Mouse (Mus musculus) bone marrow, adult 2 months (tissue): ENCODE data around the gene B4galt5. TPM values are rescaled to one million over a fixed set of nuclear protein-coding genes. Genes with fewer than 3 reads are reported as not detected.

Source experiments
- H3K27ac ChIP-seq: fragments of 200-500 bp; 2 replicates; pipeline ENCODE4 v1.5.1; 2012; ENCODE audit warnings: low read depth, mild to moderate bottlenecking, control low read depth, inconsistent platforms, low read length; ENCODE audit not compliant: control insufficient read depth, poor library complexity, insufficient read depth
- H3K4me1 ChIP-seq: fragments of 200-500 bp; 2 replicates; pipeline ENCODE4 v1.6.1; 2011; ENCODE audit warnings: low read length; ENCODE audit not compliant: control insufficient read depth, insufficient read depth
- H3K4me3 ChIP-seq: fragments of 200-500 bp; replicated peaks from 2 replicates; pipeline ENCODE3; 2011; ENCODE audit warnings: mild to moderate bottlenecking, low read depth, low read length, control low read depth; ENCODE audit not compliant: control insufficient read depth
- CTCF ChIP-seq: fragments of 200-500 bp; IDR thresholded peaks from 2 replicates; pipeline ENCODE4 v1.5.1; 2011; ENCODE audit warnings: low read length, control low read depth; ENCODE audit not compliant: control insufficient read depth, insufficient read depth
- POLR2A ChIP-seq: fragments of 200-500 bp; IDR thresholded peaks from 2 replicates; pipeline ENCODE4 v1.6.1; 2011; ENCODE audit warnings: low read depth, mild to moderate bottlenecking, control low read depth, low read length, borderline replicate concordance; ENCODE audit not compliant: control insufficient read depth
- WGBS: fragments of 180-500 bp; shearing (Covaris S2); methylation state at CpG from one replicate; pipeline ENCODE4 v1.1.7; 2018; 5-methylcytosine and 5-hydroxymethylcytosine counted together
- polyA plus RNA-seq: library from polyadenylated mRNA; stranded (reverse); fragments of >200 nt; gene quantifications from 2 replicates; pipeline ENCODE4 v1.2.4, GENCODE M21; 2011; ENCODE audit warnings: low replicate concordance; ENCODE audit not compliant: missing spikeins, insufficient read depth, insufficient read length

Gene B4galt5
- polyA plus RNA-seq, 1 experiment = 5.7 TPM

GRCm38 (mm10) chr2:167250003-167250735, 98.8 kb downstream of the B4galt5 start:
- H3K4me3 ChIP-seq = no peak overlapping the region
- H3K27ac ChIP-seq = no peak overlapping the region
- TF ChIP-seq POLR2A = no peak
- TF ChIP-seq CTCF = no peak
- H3K4me1 ChIP-seq = no peaks in the 10 kb centered on the region
- 59% methylated on average over 11 of the region's 11 CpGs for WGBS

- Histone ChIP-seq H3K4me3 (no peak overlapping the region), H3K4me1 (no peaks in the 10 kb centered on the region), H3K27ac (no peak overlapping the region)
- 78% methylated on average over 3 of the region's 3 CpGs for WGBS
- no peak for TF ChIP-seq POLR2A
- TF ChIP-seq CTCF = no peak
Measured at GRCm38 (mm10) chr2:167249591-167249990, 99.4 kb downstream of the B4galt5 start.

Other genes starting within 250 kb of the B4galt5 start
- gene Kcnb1, start 159.0 kb downstream of the B4galt5 start, polyA plus RNA-seq = 0.45 TPM in 1 of 2 replicates, not detected in the other
- gene Ptgis, start 108.6 kb downstream of the B4galt5 start, polyA plus RNA-seq = 1.2 TPM in 2 replicates
- 20.2 and 49.4 TPM in 2 replicates for gene Slc9a8, start 72.5 kb upstream of the B4galt5 start, polyA plus RNA-seq
- 22.4 and 33.5 TPM in 2 replicates for gene Rnf114, start 143.5 kb upstream of the B4galt5 start, polyA plus RNA-seq
- gene Spata2, start 143.7 kb upstream of the B4galt5 start, polyA plus RNA-seq = 4.9 and 9.1 TPM in 2 replicates
- 1.9 TPM in 1 of 2 replicates, not detected in the other for gene Snai1, start 189.0 kb upstream of the B4galt5 start, polyA plus RNA-seq